Mouse (Mus musculus) cerebellum, postnatal 36 days (tissue): ENCODE results near the gene Ilkap.

ENCODE experiments used
- DNase-seq, 2 experiments: peaks; one replicate each; pipeline ENCODE4 v3.0.0; 2021 to 2022; ENCODE audit warnings: mixed read lengths in 2 of 2

Gene Ilkap

DNA sequence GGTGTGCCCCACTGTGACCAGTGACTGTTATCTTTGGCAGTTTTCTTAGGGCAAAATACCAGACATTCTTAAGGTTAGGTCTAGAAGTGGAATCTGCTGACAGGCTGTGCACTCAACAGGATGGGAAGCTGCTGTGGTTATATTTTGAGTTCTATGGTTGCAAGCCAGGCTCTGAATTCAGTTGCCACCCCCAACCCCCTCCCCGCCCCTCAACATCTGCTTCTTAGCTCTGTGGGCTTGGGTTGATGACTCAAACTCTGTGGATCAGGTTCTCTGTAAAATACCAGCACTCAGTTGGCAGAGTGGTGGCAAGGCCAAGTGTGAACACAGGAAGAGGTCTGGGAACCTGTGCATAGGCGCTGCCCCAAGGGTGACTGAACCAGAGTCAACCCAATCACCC, 46.3 kb downstream of the Ilkap start:
- no peak for DNase-seq

DNA sequence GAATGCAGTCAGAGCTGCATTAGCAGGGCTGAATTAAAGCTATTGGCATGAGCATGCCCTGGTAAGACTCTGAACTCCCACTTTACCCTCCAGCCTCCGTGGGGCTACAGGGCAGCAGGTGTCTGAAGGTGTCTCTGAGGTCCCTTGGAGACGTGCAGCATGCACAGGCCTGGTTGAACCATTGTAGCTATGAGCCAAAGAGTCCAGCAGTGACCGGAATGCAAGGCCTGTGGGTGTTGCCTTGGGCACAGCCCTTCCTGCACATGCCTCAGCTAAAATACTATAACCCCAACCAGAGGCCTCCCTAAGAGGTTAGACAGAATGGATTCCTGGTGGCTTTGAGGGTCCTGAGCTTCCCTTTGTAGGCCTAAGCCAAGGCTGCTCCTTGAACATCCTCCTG, 47.4 kb downstream of the Ilkap start:
- no peak for DNase-seq

DNA sequence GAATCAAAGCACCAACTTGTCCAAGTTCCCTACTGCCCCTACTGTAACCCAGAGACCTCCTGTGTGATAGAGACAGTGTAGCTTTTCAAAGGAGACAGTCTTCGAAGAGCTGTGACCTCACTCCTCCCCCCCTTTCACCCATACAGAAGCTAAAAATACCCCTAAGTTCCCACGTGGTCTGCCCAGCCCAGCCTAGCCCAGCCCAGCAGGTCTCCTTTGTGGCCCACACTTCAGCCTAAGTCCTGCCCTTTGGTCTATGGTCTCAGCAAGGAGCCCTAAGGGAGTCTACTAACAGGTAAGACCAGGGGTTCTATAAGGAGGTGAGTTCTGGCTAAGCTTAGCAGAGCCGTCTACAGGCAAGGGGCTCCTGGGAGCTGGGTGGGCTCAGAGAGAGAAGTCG, 47.8 kb downstream of the Ilkap start, which contains the start of gene Klhl30:
Klhl30 (plus strand) TSS at position 176 of the 400 bp plus-strand sequence.
- DNase-seq: no peak

DNA sequence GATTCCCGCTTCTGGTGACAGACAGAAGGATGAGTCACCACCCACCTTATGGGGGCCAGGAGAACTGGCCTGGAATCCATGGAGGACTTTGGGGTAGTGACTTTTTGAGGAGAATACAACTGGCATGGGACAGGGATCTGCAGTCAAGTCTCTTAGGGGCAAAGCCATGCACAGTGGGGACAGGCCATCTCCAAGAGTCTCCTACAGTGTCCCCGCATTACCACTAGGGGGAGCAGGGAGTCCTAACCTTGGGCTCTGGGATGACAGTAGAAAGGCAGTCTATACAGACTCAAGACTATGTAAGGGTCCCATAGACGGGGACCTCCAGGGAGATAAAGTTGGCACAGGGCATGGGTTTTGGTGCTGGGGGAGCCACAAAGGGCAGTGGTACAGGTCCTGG, 51.7 kb downstream of the Ilkap start:
- peak; percentile 62 to 69 for DNase-seq

DNA sequence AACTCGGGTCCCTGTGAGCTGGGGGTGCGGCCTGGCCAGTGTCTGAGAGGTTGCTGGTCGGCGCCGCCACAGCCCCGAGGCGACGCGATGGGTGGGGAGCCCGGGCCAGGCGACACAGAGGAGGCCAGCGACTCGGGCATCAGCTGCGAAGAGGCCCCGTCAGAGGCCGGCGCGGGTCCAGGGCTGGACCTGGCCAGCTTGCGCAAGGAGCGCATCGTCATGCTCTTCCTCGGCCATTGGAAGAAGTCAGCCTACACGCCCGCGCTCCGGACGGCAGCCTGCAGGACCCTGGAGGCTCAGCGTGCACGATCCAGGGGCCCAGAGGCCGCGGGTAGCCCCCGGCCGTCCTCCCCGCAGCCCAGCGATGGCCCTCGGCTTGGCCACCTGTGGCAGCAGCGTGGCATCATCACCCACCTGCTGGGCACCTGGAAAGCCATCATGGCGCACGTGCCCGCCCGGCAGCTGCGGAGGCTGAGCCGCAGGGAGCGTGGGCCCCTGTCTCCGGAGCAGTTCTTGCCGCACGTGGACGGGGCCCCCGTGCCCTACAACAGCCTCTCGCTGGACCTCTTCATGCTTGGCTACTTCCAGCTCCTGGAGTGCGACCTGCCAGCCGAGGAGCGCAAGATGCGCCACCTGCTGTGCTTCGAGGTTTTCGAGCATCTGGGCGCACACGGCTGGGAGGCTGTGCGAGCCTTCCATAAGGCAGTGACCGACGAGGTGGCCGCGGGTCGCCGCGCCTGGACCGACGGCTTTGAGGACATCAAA, 53.5 kb downstream of the Ilkap start:
- DNase-seq: peak in 1 of 2 experiments; percentile 20

DNA sequence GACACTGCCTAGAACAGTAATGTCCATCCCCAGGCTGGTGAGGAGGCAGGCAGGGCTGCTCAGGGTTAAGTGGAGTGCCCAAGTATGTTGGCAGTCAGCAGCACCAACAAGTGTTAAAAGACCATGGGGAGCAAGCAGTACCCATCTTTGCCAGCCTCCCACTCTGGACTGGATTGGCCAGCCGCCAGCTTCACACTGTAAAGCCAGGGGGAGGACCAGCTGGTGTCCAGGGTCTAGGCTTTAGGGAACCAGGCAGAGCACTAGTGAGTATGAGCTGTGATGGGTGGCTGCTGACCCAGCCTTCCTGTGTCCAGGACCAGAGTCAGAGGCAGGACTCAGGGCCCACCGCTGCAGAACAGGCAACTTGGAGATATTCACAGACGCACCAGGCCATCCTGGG, 54.6 kb downstream of the Ilkap start:
- DNase-seq: no peak

DNA sequence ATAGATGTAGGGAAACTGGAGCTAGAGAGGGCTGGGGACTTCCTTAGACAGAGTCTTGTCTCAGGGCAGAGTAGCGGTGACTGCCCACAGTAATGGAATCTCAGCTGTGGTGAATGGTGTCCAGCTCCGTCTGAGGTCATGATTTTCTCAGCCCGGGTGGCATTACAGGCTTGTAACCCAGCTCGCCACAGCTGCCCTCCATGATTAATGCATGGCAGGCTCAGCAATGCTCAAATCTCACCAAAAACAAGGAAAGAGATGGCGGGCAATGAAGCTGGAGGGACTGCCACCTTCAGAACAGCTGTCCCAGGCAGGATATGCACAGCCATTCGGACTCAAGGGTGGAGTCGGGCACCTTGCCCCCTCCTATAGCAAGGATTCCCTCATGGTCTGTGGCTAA, 61.3 kb downstream of the Ilkap start:
- DNase-seq: no peak

DNA sequence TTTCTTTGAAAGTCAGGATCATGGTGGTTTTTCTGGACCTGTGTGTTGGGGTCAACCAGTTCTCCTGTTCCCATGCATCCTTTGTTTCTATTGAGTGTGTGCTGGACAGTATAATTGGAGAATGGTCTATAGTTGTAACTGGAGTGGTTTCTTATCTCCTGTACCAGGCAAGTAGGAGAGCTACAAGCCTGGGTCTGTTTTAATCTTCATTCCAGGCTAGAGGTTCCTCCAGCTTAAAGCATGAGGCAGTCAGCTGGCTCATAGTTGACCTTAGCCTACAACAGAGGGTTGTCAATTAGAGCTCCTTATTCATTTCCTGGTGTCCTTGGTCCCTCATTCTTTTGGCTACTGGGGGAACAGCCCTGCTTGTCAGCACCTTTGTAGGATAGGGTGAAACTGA, 65.0 kb downstream of the Ilkap start:
- DNase-seq: no peak

DNA sequence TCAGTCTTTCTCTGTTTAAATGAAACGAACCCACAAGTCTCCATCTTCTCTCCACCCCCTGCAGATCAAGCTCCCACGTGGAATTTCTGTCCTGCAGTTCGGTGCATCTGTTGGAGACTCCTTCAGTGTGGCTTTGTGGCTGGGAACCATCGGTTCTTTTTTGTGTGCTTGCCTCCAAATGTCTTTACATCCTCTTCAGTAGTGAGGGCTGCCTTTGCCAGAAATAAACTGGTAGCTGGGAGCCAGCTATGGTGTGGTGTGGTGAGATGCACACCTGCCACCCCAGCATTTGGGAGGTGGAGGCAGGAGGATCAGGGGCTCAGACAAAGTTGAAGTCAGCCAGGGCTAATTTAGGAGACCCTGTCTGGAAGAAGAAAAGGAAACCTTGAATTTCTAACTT, 66.5 kb downstream of the Ilkap start:
- DNase-seq: no peak

DNA sequence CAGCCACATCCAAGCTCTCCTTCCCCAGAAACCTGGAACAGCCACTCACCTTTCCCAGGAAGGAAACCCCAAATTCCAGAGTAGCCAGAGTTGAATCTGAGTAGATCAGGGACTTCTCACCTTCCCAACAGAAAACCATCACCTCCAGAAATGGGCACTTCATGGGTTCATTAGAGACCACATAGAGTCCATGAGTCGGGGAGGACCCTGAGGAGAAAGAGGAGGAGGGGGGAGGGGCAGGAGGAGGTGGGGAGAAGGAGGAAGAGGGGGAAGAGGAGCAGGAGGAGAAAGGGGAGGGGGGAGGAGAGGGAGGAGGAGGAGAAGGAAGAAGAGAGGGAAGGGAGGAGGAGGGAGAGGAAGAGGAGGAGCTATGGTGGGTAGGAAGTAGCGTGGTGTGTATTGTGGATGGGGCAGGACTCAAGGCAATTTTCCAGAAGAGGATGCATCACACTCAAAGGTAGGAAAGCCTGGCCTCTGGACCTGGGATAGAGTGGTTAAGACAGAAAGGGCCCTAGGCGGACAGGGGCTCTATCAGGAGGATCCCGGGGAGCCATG, 73.0 kb downstream of the Ilkap start:
- DNase-seq: no peak

DNA sequence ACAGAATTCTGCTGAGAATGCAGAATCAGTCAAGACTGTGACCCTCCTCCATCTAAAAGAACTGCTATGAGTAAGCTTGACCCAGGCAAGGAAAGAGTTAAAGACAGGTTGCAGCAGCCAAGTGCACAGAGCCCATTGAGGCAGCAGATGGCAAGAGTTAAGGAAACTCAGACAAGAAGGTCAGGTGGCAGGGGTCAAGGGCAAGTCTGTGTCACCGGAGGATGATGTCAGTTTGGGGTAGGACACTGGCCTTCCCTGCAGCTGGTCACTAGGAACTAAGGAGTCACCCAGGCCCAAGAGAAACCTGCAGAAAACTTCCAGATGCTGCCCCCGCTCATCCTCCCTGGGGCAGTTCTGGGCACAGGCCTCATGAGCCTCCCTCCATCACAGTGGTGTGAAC, 74.0 kb downstream of the Ilkap start:
- no peak for DNase-seq
